Mouse (Mus musculus) thymus, adult 2 months (tissue): ENCODE results near the gene Idh3b.

Experiments used
- CTCF ChIP-seq: fragments of 200-500 bp; IDR thresholded peaks from 2 replicates; pipeline ENCODE4 v1.5.1; 2012; ENCODE audit warnings: mild to moderate bottlenecking, control low read depth, low read length, moderate library complexity, borderline replicate concordance; ENCODE audit not compliant: control insufficient read depth, poor library complexity, insufficient read depth; ENCODE audit errors: extremely low read depth
- POLR2A ChIP-seq: fragments of 200-500 bp; IDR thresholded peaks from 2 replicates; pipeline ENCODE4 v1.6.1; 2012; ENCODE audit warnings: mild to moderate bottlenecking, low read length, control low read depth, moderate library complexity; ENCODE audit not compliant: control insufficient read depth, poor library complexity, insufficient read depth; ENCODE audit errors: extremely low read depth

DNA sequence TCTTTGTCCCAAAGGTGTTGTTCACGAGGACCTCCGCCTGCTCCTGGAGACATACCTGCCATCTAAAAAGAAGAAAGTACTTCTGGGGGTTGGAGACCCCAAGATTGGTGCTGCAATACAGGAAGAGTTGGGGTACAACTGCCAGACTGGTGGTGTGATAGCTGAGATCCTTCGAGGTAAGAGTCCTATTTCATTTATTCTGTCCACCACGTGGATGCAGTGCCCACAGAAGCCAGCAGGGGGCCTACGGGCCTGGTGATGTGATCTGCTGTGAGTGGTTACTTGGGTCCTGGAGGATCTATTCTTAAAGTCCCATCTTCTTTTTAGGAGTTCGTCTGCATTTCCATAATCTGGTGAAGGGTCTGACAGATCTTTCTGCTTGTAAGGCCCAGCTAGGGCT is 8.7 kb downstream of the Idh3b start:
- 0 out of 2 replicates have a peak, but pooled peaks have one; percentile 38 for TF ChIP-seq CTCF
- no peak for TF ChIP-seq POLR2A
